Mouse (Mus musculus) liver, adult 10 weeks (tissue): ENCODE data around the gene Gm13306. TPM values are rescaled to one million over a fixed set of nuclear protein-coding genes. Genes with fewer than 3 reads are reported as not detected.

Experiments used
- polyA plus RNA-seq: library from polyadenylated mRNA; stranded (reverse); fragments of 350-450 nt; fragmentation: Illumina TruSeq; extraction: RNeasy Lipid Tissue Mini Kit (QIAGEN cat#74804); gene quantifications from one replicate; pipeline ENCODE4 v1.2.3, GENCODE M21; 2014; ENCODE audit warnings: low read depth, low replicate concordance

The Gm13306 gene
- polyA plus RNA-seq = not detected

GRCm38 (mm10) chr4:42153136-42153535 is at the start of gene Gm13306:
Gene Gm13306 (plus strand): TSS chr4:42153436.

GRCm38 (mm10) chr4:42114517-42114916 is 38.7 kb upstream of the Gm13306 start, which contains the start of gene Gm13304:
Gene Gm13304 (plus strand): TSS chr4:42114817.

GRCm38 (mm10) chr4:42168503-42168902 is 15.3 kb downstream of the Gm13306 start, which contains the start of gene Gm13305:
Gene Gm13305 (minus strand): TSS chr4:42168603.

Other genes with a start within 250 kb of the Gm13306 start
- gene Gm21541, start 249.8 kb upstream of the Gm13306 start, polyA plus RNA-seq = not detected
- 1.1 TPM for gene Gm20878, start 211.9 kb upstream of the Gm13306 start, polyA plus RNA-seq
- gene Fam205a4, start 187.4 kb upstream of the Gm13306 start, polyA plus RNA-seq = not detected
- gene Gm21093, start 118.7 kb upstream of the Gm13306 start, polyA plus RNA-seq = not detected
- gene Gm3893, start 62.2 kb upstream of the Gm13306 start, polyA plus RNA-seq = not detected
- gene Gm13304, start 38.6 kb upstream of the Gm13306 start, polyA plus RNA-seq = not detected
- not detected for gene Gm13305, start 15.2 kb downstream of the Gm13306 start, polyA plus RNA-seq
- gene Gm10600, start 87.2 kb downstream of the Gm13306 start, polyA plus RNA-seq = 0.37 TPM
- gene Ccl21b, start 102.3 kb downstream of the Gm13306 start, polyA plus RNA-seq = not detected
- gene Gm21953, start 140.8 kb downstream of the Gm13306 start, polyA plus RNA-seq = not detected
- not detected for gene Fam205a3, start 164.9 kb downstream of the Gm13306 start, polyA plus RNA-seq